ENCODE assay signal across 11 mouse cellular contexts in genomic region chr3:101795387-101796039, GRCm38 (mm10). TPM values are rescaled to one million over a fixed set of nuclear protein-coding genes. Genes with fewer than 3 reads are reported as not detected.
DNase-seq lines count a peak whose midpoint lies in the region; ATAC-seq and TF ChIP-seq lines count a peak whose summit lies in the region.
"Had no signal": no experiment of that assay in that cellular context is flagged by ENCODE, and none has a peak within 500 bp of the region (broad histone marks: within the 10 kb centered on the region; RNA-seq: fewer than 3 reads in every experiment).

No protein-coding gene starts in this region.

- TF ChIP-seq CTCF in lung, postnatal 0 days (IDR thresholded peaks at IDR 0.05) = peak; percentile 42
- peak; percentile 47 for TF ChIP-seq CTCF in midbrain, postnatal 0 days (IDR thresholded peaks at IDR 0.05)

- H3K4me2 ChIP-seq in hindbrain, embryonic 12.5 days (replicated peaks) = no peak overlapping the region
- H3K4me2 ChIP-seq in hindbrain, embryonic 16.5 days (ENCODE audit: low read length) = no peak overlapping the region
- no peak overlapping the region for H3K4me2 ChIP-seq in lung, postnatal 0 days (replicated peaks; ENCODE audit: low read depth, low read length)
- H3K4me2 ChIP-seq in midbrain, postnatal 0 days (ENCODE audit: low read depth, low read length, poor library complexity, severe bottlenecking) = no peak overlapping the region

- no peak for DNase-seq in lung, postnatal 0 days (ENCODE audit: low spot score)
- no peak for DNase-seq in lung, postnatal 14 days
- peak; percentile 56 for DNase-seq in R1 (ENCODE audit: low read depth, low spot score)
- DNase-seq in midbrain, postnatal 0 days (ENCODE audit: low spot score) = no peak
- DNase-seq in frontal cortex, postnatal 10 days (ENCODE audit: low spot score in 2 of 2) = no peak
- no peak for DNase-seq in limb, embryonic 10.5 days (ENCODE audit: low spot score)
- DNase-seq: cerebellum, adult 11-12 months; kidney, postnatal 36 days had no signal

- no peak overlapping the region for H3K9ac ChIP-seq in hindbrain, embryonic 12.5 days
- no peak overlapping the region for H3K9ac ChIP-seq in hindbrain, embryonic 16.5 days (ENCODE audit: low read depth, low read length)
- H3K9ac ChIP-seq in lung, postnatal 0 days (replicated peaks; ENCODE audit: low read depth) = no peak overlapping the region
- no peak overlapping the region for H3K9ac ChIP-seq in midbrain, postnatal 0 days (replicated peaks; ENCODE audit: low read length, poor library complexity, severe bottlenecking)

- H3K4me3 ChIP-seq in hindbrain, embryonic 12.5 days = no peak overlapping the region
- H3K4me3 ChIP-seq in hindbrain, embryonic 16.5 days (ENCODE audit: low read length) = no peak overlapping the region
- H3K4me3 ChIP-seq in lung, postnatal 0 days (ENCODE audit: low read depth, low read length) = no peak overlapping the region
- H3K4me3 ChIP-seq in midbrain, postnatal 0 days (ENCODE audit: low read depth, low read length) = no peak overlapping the region
- no peak overlapping the region for H3K4me3 ChIP-seq in limb, embryonic 10.5 days
- H3K4me3 ChIP-seq: myocyte had no signal

- ATAC-seq in hindbrain, embryonic 12.5 days (ENCODE audit: low FRiP score) = 0 out of 2 replicates have a peak, but pooled peaks have one; percentile 15
- ATAC-seq in hindbrain, embryonic 16.5 days = no peak
- ATAC-seq in lung, postnatal 0 days = no peak
- no peak for ATAC-seq in midbrain, postnatal 0 days (ENCODE audit: low FRiP score)

- WGBS in hindbrain, embryonic 12.5 days = 75% methylated on average over 15 of the region's 15 CpGs
- 69% methylated on average over 15 of the region's 15 CpGs for WGBS in hindbrain, embryonic 16.5 days
- 74% methylated on average over 15 of the region's 15 CpGs for WGBS in lung, postnatal 0 days
- WGBS in midbrain, postnatal 0 days = 80% methylated on average over 15 of the region's 15 CpGs
- WGBS in limb, embryonic 10.5 days = 87% methylated on average over 15 of the region's 15 CpGs

- H3K4me1 ChIP-seq in hindbrain, embryonic 12.5 days = peaks cover 36% of the 10 kb centered on the region
- H3K4me1 ChIP-seq in hindbrain, embryonic 16.5 days (ENCODE audit: control insufficient read depth, insufficient read depth, low read depth, low read length) = peaks cover 12% of the 10 kb centered on the region
- peaks cover 4% of the 10 kb centered on the region; the same call in 1 of the 2 replicates for H3K4me1 ChIP-seq in lung, postnatal 0 days (ENCODE audit: insufficient read depth, low read depth, low read length)
- peaks cover 5% of the 10 kb centered on the region for H3K4me1 ChIP-seq in midbrain, postnatal 0 days (ENCODE audit: insufficient read depth, low read length)
- peaks cover 26% of the 10 kb centered on the region for H3K4me1 ChIP-seq in limb, embryonic 10.5 days

- H3K36me3 ChIP-seq in hindbrain, embryonic 12.5 days = no peaks in the 10 kb centered on the region
- H3K36me3 ChIP-seq in hindbrain, embryonic 16.5 days (ENCODE audit: control insufficient read depth, insufficient read depth, low read length) = no peaks in the 10 kb centered on the region
- H3K36me3 ChIP-seq in lung, postnatal 0 days (ENCODE audit: insufficient read depth, low read length) = no peaks in the 10 kb centered on the region
- no peaks in the 10 kb centered on the region for H3K36me3 ChIP-seq in midbrain, postnatal 0 days (ENCODE audit: insufficient read depth, low read length)
- no peaks in the 10 kb centered on the region for H3K36me3 ChIP-seq in limb, embryonic 10.5 days

- H3K27ac ChIP-seq in hindbrain, embryonic 12.5 days = no peak overlapping the region
- no peak overlapping the region for H3K27ac ChIP-seq in hindbrain, embryonic 16.5 days (ENCODE audit: low read depth, low read length)
- no peak overlapping the region for H3K27ac ChIP-seq in lung, postnatal 0 days (ENCODE audit: low read length)
- H3K27ac ChIP-seq in midbrain, postnatal 0 days (ENCODE audit: low read depth, low read length) = no peak overlapping the region
- H3K27ac ChIP-seq in limb, embryonic 10.5 days = no peak overlapping the region

- TF ChIP-seq EP300 in lung, postnatal 0 days (IDR thresholded peaks at IDR 0.05) = no peak

- no peaks in the 10 kb centered on the region for H3K9me3 ChIP-seq in hindbrain, embryonic 12.5 days (replicated peaks)
- H3K9me3 ChIP-seq in hindbrain, embryonic 16.5 days (ENCODE audit: control insufficient read depth, low read length) = no peaks in the 10 kb centered on the region
- no peaks in the 10 kb centered on the region for H3K9me3 ChIP-seq in lung, postnatal 0 days (ENCODE audit: low read length)
- no peaks in the 10 kb centered on the region for H3K9me3 ChIP-seq in midbrain, postnatal 0 days (ENCODE audit: low read length)
- no peaks in the 10 kb centered on the region for H3K9me3 ChIP-seq in limb, embryonic 10.5 days (replicated peaks)

- peaks cover 7% of the 10 kb centered on the region; the same call in 1 of the 2 replicates for H3K27me3 ChIP-seq in hindbrain, embryonic 12.5 days
- H3K27me3 ChIP-seq in hindbrain, embryonic 16.5 days (replicated peaks; ENCODE audit: control insufficient read depth, insufficient read depth, low read length) = no peaks in the 10 kb centered on the region
- no peaks in the 10 kb centered on the region for H3K27me3 ChIP-seq in lung, postnatal 0 days (replicated peaks; ENCODE audit: insufficient read depth, low read length)
- H3K27me3 ChIP-seq in midbrain, postnatal 0 days (ENCODE audit: insufficient read depth, low read length) = no peaks in the 10 kb centered on the region
- H3K27me3 ChIP-seq in limb, embryonic 10.5 days (ENCODE audit: low read depth, poor library complexity, severe bottlenecking) = peaks cover 4% of the 10 kb centered on the region

RNA-seq across cellular contexts. Expression of gene Mab21l3, which starts 53.2 kb away (rescaled TPM):
- 0.71 and 0.72 TPM in 2 replicates for polyA plus RNA-seq in hindbrain, embryonic 12.5 days (2016; fragmentation: Nextera tagmentation; extraction: Ambion mirVana)
- 0.16 TPM in 2 replicates for polyA plus RNA-seq in hindbrain, embryonic 16.5 days (2015; fragmentation: Nextera tagmentation; extraction: Ambion mirVana)
- polyA plus RNA-seq in lung, postnatal 0 days (2015; fragmentation: Nextera tagmentation; extraction: Ambion mirVana) = 0.12 and 0.37 TPM in 2 replicates
- 0.22 and 0.33 TPM in 2 replicates for total RNA-seq in midbrain, postnatal 0 days (2014; rRNA removed)
- polyA plus RNA-seq in midbrain, postnatal 0 days (2015; fragmentation: Nextera tagmentation; extraction: Ambion mirVana) = not detected in 2 replicates
- 0.31 and 1.0 TPM in 2 replicates for polyA plus RNA-seq in limb, embryonic 10.5 days (2016; fragmentation: Nextera tagmentation; extraction: Ambion mirVana)
